Mouse (Mus musculus) hindbrain, embryonic 16.5 days (tissue): ENCODE data around the gene Bspry. TPM values are rescaled to one million over a fixed set of nuclear protein-coding genes. Genes with fewer than 3 reads are reported as not detected.

Experiments
- ATAC-seq: fragments of 200-750 bp; cut with Nextera tagmentation; 2 replicates; pipeline ENCODE4 v1.8.0; 2017; ENCODE audit warnings: moderate TSS enrichment, moderate library complexity
- H3K27ac ChIP-seq: fragments of 300-500 bp; sonication (generic); 2 replicates; pipeline ENCODE4 v1.5.1; 2014; ENCODE audit warnings: low read depth, mild to moderate bottlenecking, control low read depth, low read length, moderate library complexity
- H3K27me3 ChIP-seq: fragments of 300-500 bp; sonication (generic); replicated peaks from 2 replicates; pipeline ENCODE4 v1.6.1; 2014; ENCODE audit warnings: low read length; ENCODE audit not compliant: control insufficient read depth, insufficient read depth
- H3K36me3 ChIP-seq: fragments of 300-500 bp; sonication (generic); 2 replicates; pipeline ENCODE4 v1.6.1; 2014; ENCODE audit warnings: mild to moderate bottlenecking, low read length, moderate library complexity, mixed read lengths; ENCODE audit not compliant: control insufficient read depth, insufficient read depth
- H3K4me1 ChIP-seq: fragments of 300-500 bp; sonication (generic); 2 replicates; pipeline ENCODE4 v1.6.1; 2014; ENCODE audit warnings: low read depth, low read length; ENCODE audit not compliant: control insufficient read depth, insufficient read depth
- H3K4me2 ChIP-seq: fragments of 300-500 bp; sonication (generic); 2 replicates; pipeline ENCODE4 v1.6.1; 2014; ENCODE audit warnings: mild to moderate bottlenecking, low read length, control low read depth, moderate library complexity
- H3K4me3 ChIP-seq: fragments of 300-500 bp; sonication (generic); 2 replicates; pipeline ENCODE4 v1.5.1; 2014; ENCODE audit warnings: mild to moderate bottlenecking, low read length, control low read depth, moderate library complexity
- H3K9ac ChIP-seq: fragments of 300-500 bp; sonication (generic); 2 replicates; pipeline ENCODE4 v1.6.1; 2014; ENCODE audit warnings: low read depth, mild to moderate bottlenecking, control low read depth, low read length, moderate library complexity
- H3K9me3 ChIP-seq: fragments of 300-500 bp; sonication (generic); 2 replicates; pipeline ENCODE4 v1.6.1; 2014; ENCODE audit warnings: mild to moderate bottlenecking, low read length, moderate library complexity; ENCODE audit not compliant: control insufficient read depth
- WGBS: fragments of 180-500 bp; shearing (Covaris S2); extraction: QIAGEN DNeasy Blood & Tissue Kit; methylation state at CpG from one replicate; pipeline ENCODE4 v1.1.7; 2014; 5-methylcytosine and 5-hydroxymethylcytosine counted together
- polyA plus RNA-seq: library from polyadenylated mRNA; unstranded; fragments of >200 nt; fragmentation: Nextera tagmentation; extraction: Ambion mirVana; gene quantifications from 2 replicates; pipeline ENCODE4 v1.2.1, GENCODE M21; 2015

The Bspry gene
- polyA plus RNA-seq, 1 experiment from 2014 or later: 0.63 TPM

DNA sequence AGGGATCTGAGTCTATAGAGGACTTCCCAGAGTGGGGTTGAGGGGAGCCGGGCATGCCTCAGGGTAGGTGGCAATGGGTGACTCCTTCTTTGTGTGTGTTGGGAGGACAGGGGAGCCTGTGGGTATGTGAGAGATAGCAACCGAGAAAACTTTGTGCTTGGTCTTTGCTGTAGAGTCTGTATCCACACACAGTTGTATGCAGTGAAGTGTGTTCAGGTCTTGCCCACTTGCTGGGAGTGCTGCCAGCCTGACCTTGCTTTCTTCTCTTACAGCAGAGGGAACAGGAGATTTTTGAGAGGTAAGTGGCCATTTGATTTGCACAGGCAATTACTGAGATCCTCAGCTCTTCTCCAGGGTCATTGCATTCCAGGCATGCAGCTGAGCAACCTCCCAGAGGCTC lies 8.1 kb downstream of the Bspry start:
- H3K27me3 ChIP-seq: no peaks in the 10 kb centered on the region
- no peaks in the 10 kb centered on the region for H3K36me3 ChIP-seq
- no peak overlapping the region for H3K4me3 ChIP-seq
- H3K4me2 ChIP-seq: no peak overlapping the region
- H3K9ac ChIP-seq: no peak overlapping the region
- H3K4me1 ChIP-seq: no peaks in the 10 kb centered on the region
- no peak for ATAC-seq
- WGBS: 93% methylated on average over 2 of the region's 2 CpGs
- H3K9me3 ChIP-seq: no peaks in the 10 kb centered on the region
- H3K27ac ChIP-seq: no peak overlapping the region

GRCm38 (mm10) chr4:62492682-62493081 lies 12.8 kb downstream of the Bspry start:
- no peak overlapping the region for H3K4me2 ChIP-seq
- 89% methylated on average over 2 of the region's 2 CpGs for WGBS
- H3K4me3 ChIP-seq: no peak overlapping the region
- no peaks in the 10 kb centered on the region for H3K27me3 ChIP-seq
- H3K36me3 ChIP-seq: peaks cover 1% of the 10 kb centered on the region; the same call in 1 of the 2 replicates
- no peak overlapping the region for H3K9ac ChIP-seq
- H3K4me1 ChIP-seq: no peaks in the 10 kb centered on the region
- ATAC-seq: no peak
- no peaks in the 10 kb centered on the region for H3K9me3 ChIP-seq
- H3K27ac ChIP-seq: no peak overlapping the region

GRCm38 (mm10) chr4:62494230-62494629 lies 14.4 kb downstream of the Bspry start:
- Histone ChIP-seq H3K27me3 (no peaks in the 10 kb centered on the region), H3K36me3 (peaks cover 11% of the 10 kb centered on the region), H3K4me3 (no peak overlapping the region), H3K9me3 (no peaks in the 10 kb centered on the region), H3K4me2 (no peak overlapping the region), H3K9ac (no peak overlapping the region), H3K27ac (no peak overlapping the region), H3K4me1 (no peaks in the 10 kb centered on the region)
- ATAC-seq: no peak
- 62% methylated on average over 9 of the region's 9 CpGs for WGBS

- H3K9ac ChIP-seq: no peak overlapping the region
- WGBS: 77% methylated on average over 8 of the region's 8 CpGs
- H3K27ac ChIP-seq: no peak overlapping the region
- H3K27me3 ChIP-seq: no peaks in the 10 kb centered on the region
- H3K36me3 ChIP-seq: peaks cover 17% of the 10 kb centered on the region
- ATAC-seq: no peak
- no peak overlapping the region for H3K4me2 ChIP-seq
- H3K9me3 ChIP-seq: no peaks in the 10 kb centered on the region
- peaks cover 3% of the 10 kb centered on the region for H3K4me1 ChIP-seq
- no peak overlapping the region for H3K4me3 ChIP-seq
Observed at GRCm38 (mm10) chr4:62495946-62496345, 16.1 kb downstream of the Bspry start.

GRCm38 (mm10) chr4:62496815-62497214 lies 17.0 kb downstream of the Bspry start:
- H3K9ac ChIP-seq: no peak overlapping the region
- no peaks in the 10 kb centered on the region for H3K27me3 ChIP-seq
- ATAC-seq: peak; percentile 31; the same call in 1 of the 2 replicates
- H3K9me3 ChIP-seq: no peaks in the 10 kb centered on the region
- 67% methylated on average over 8 of the region's 8 CpGs for WGBS
- H3K27ac ChIP-seq: no peak overlapping the region
- peaks cover 17% of the 10 kb centered on the region for H3K36me3 ChIP-seq
- no peak overlapping the region for H3K4me2 ChIP-seq
- H3K4me3 ChIP-seq: no peak overlapping the region
- peaks cover 10% of the 10 kb centered on the region for H3K4me1 ChIP-seq

DNA sequence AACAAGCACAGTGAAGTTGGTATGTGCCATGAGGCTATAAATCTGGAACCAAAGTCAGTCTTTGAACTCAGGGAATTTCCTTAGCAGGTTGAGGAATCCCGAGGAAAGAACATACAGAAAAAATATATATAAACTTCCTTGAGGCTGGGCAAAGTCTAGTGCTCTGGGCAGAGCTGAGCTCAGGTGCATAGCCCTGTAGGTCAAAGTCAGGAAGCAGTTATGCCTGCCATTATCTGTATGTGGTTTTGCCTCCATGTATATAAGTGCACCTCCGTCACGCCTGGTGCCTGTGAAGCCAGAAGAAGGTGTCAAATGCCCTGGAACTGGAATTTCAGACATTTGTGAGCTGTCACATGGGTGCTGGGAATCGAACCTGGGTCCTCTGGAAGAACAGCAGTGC lies 20.9 kb downstream of the Bspry start:
- 86% methylated on average over 4 of the region's 4 CpGs for WGBS
- ATAC-seq: no peak

DNA sequence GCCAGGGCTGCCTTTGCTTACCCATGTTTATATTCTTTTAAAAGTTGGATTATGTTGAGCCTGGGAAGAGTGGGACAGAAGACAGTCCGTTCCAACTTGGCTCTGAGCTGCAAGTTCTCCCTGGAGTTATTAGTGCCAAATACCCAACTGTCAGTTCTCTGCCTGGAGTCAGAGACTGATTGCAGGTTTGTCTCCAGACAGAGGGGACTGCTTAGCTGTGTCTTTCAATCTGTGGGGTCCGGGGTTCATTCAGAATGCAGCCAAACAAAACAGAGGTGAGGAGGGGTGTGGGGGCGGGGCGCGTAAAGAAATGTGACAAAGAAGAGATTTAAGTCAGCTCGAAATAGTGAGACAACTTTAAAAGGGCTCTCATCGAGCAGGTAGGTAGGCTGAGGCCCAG lies 21.7 kb downstream of the Bspry start:
- Histone ChIP-seq H3K4me1 (peaks cover 12% of the 10 kb centered on the region), H3K27me3 (no peaks in the 10 kb centered on the region)
- WGBS: 0% methylated on average over 7 of the region's 7 CpGs

More for the DNA sequence above, 20.9 kb downstream of the Bspry start:
- H3K36me3 ChIP-seq: peaks cover 17% of the 10 kb centered on the region
- H3K4me3 ChIP-seq: no peak overlapping the region
- no peaks in the 10 kb centered on the region for H3K9me3 ChIP-seq
- H3K27me3 ChIP-seq: no peaks in the 10 kb centered on the region
- peaks cover 12% of the 10 kb centered on the region for H3K4me1 ChIP-seq
- H3K9ac ChIP-seq: no peak overlapping the region
- no peak overlapping the region for H3K4me2 ChIP-seq
- no peak overlapping the region for H3K27ac ChIP-seq

DNA sequence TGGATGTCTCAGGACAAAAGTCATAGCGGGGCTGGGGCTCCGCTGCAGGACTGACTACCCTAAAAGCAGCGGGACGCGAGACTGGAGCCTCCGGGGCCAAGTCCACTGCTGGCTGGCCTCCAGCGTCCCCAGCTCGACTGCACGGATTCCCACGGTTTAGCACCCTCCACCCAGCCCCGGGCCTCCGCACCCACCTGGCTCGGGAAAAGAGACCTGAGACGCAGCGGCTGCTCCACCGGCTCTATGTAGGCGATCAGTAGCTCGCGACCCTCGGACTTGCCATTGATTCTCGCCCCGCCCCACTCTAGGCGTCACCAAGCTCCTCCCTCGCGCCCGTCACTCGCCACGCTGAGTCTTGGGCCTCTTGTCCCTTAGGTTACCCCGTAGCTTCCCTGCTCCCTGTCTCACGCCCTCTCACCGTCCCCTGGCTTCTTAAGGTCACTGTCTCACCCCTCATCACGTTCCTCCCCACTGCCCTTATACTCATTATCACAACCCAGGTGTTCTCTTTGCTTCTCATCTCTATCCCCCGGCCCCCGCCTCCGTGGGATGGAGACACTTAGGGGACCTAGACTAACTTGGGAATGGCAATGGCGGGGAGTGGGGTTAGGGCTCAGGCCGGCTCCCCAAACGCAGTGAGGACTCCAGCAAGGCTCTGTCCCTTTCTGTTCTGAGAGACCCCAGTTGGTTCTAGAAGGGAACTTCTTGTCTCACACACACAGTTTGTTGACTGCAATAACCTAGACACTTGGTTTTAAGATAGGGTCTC lies 22.3 kb downstream of the Bspry start:
- H3K4me3 ChIP-seq: peak overlapping the region; percentile 82
- peak overlapping the region; percentile 68 for H3K27ac ChIP-seq
- 1% methylated on average over 38 of the region's 38 CpGs for WGBS
- H3K27me3 ChIP-seq: no peaks in the 10 kb centered on the region
- no peaks in the 10 kb centered on the region for H3K9me3 ChIP-seq
- H3K4me2 ChIP-seq: peak overlapping the region; percentile 77
- H3K36me3 ChIP-seq: peaks cover 17% of the 10 kb centered on the region
- peaks cover 12% of the 10 kb centered on the region for H3K4me1 ChIP-seq
- ATAC-seq: peak; percentile 96
- H3K9ac ChIP-seq: peak overlapping the region; percentile 88

More for the DNA sequence above, 21.7 kb downstream of the Bspry start:
- ATAC-seq: peak; percentile 15
- H3K4me2 ChIP-seq: peak overlapping the region; percentile 77
- H3K4me3 ChIP-seq: peak overlapping the region; percentile 82
- no peaks in the 10 kb centered on the region for H3K9me3 ChIP-seq
- H3K36me3 ChIP-seq: peaks cover 17% of the 10 kb centered on the region
- peak overlapping the region; percentile 68 for H3K27ac ChIP-seq
- H3K9ac ChIP-seq: peak overlapping the region; percentile 88

- ATAC-seq: no peak
- WGBS: 80% methylated on average over 7 of the region's 7 CpGs
Observed at GRCm38 (mm10) chr4:62502969-62503368, 23.1 kb downstream of the Bspry start.

More at GRCm38 (mm10) chr4:62502969-62503368, 23.1 kb downstream of the Bspry start:
- H3K9me3 ChIP-seq: no peaks in the 10 kb centered on the region
- H3K4me2 ChIP-seq: no peak overlapping the region
- peaks cover 12% of the 10 kb centered on the region for H3K4me1 ChIP-seq
- H3K27ac ChIP-seq: no peak overlapping the region
- H3K4me3 ChIP-seq: no peak overlapping the region
- H3K36me3 ChIP-seq: peaks cover 14% of the 10 kb centered on the region
- no peaks in the 10 kb centered on the region for H3K27me3 ChIP-seq
- no peak overlapping the region for H3K9ac ChIP-seq
